Mouse (Mus musculus): ENCODE measurements around the gene Nbeal1.

- TF ChIP-seq POLR2A (IDR thresholded peaks at IDR 0.05; ENCODE audit: insufficient read depth, low read length) (no peak), CTCF (IDR thresholded peaks at IDR 0.05; ENCODE audit: low read depth, low read length) (no peak)
These were observed 87.7 kb downstream of the Nbeal1 start for GRCm38 (mm10) chr1:60268113-60268512.

Measured in ES-Bruce4 (cell line).